Mouse (Mus musculus): ENCODE measurements around the gene Pitpnm1.

DNA sequence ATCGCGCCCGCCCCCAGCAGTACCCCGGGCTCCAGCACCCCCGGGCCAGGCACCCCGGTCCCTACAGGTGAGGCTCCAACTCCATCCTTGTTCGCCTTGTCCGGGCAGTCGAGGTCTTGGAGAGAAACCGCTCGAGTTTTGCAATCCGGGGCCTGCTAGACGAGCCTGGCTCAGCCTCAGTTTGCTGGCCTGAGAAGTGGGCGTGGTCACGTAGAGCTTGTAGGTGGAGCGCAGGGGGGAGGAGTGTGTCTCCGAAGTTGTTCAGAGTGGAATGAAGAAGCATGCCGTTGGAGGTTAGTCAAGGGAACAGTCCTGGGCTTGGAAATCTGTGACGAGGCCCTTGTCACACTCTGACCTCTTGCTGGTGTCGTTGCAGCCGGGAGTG, 2.4 kb upstream of the Pitpnm1 start:
- no peak for TF ChIP-seq CTCF (IDR thresholded peaks at IDR 0.05 in 2 of 3, conservative IDR thresholded peaks at IDR 0.05 in 1 of 3; ENCODE audit: control insufficient read depth in 1 of 3, insufficient read depth in 1 of 3, low read depth in 2 of 3, low read length in 3 of 3, poor library complexity in 1 of 3, severe bottlenecking in 1 of 3)
- TF ChIP-seq ZNF384 (IDR thresholded peaks at IDR 0.05; ENCODE audit: low read depth, low read length), result no peak
- TF ChIP-seq MXI1 (IDR thresholded peaks at IDR 0.05; ENCODE audit: low read depth, low read length), result peak; percentile 89; the same call in 1 of the 2 replicates
- TF ChIP-seq RAD21 (IDR thresholded peaks at IDR 0.05; ENCODE audit: low read depth, low read length), result no peak
- TF ChIP-seq ZKSCAN1 (IDR thresholded peaks at IDR 0.05; ENCODE audit: low read depth, low read length), result no peak
- TF ChIP-seq CHD2 (IDR thresholded peaks at IDR 0.05; ENCODE audit: low read length), result no peak
- no peak for TF ChIP-seq BHLHE40 (IDR thresholded peaks at IDR 0.05; ENCODE audit: borderline replicate concordance, low read depth, low read length)
- peak in 1 of 2 experiments; percentile 50; a peak in 1 of 4 replicates for TF ChIP-seq POLR2A (IDR thresholded peaks at IDR 0.05; ENCODE audit: control insufficient read depth in 1 of 2, insufficient read depth in 1 of 2, low read depth in 1 of 2, low read length in 2 of 2, poor library complexity in 1 of 2)
- no peak for TF ChIP-seq GATA1 (IDR thresholded peaks at IDR 0.05; ENCODE audit: low read depth, low read length)
- no peak for TF ChIP-seq UBTF (IDR thresholded peaks at IDR 0.05; ENCODE audit: borderline replicate concordance, insufficient read depth, low read depth, low read length)
